Mouse (Mus musculus): Measurements from ENCODE around the gene Psme2.

GRCm38 (mm10) chr14:55604823-55605222 is 13.9 kb upstream of the Psme2 start:
- TF ChIP-seq CHD1 (IDR thresholded peaks at IDR 0.05; ENCODE audit: low read depth, low read length) = no peak
- TF ChIP-seq JUND (conservative IDR thresholded peaks at IDR 0.05; ENCODE audit: low read depth, low read length) = no peak
- no peak for TF ChIP-seq CTCF (conservative IDR thresholded peaks at IDR 0.05 in 1 of 2, IDR thresholded peaks at IDR 0.05 in 1 of 2; ENCODE audit: low read depth in 2 of 2, low read length in 2 of 2)
- no peak for TF ChIP-seq POLR2A (IDR thresholded peaks at IDR 0.05; ENCODE audit: low read depth, low read length)
- TF ChIP-seq ZNF384 (IDR thresholded peaks at IDR 0.05; ENCODE audit: low read depth, low read length) = no peak
- TF ChIP-seq NRF1 (IDR thresholded peaks at IDR 0.05; ENCODE audit: low read depth, low read length) = no peak
- TF ChIP-seq E2F4 (IDR thresholded peaks at IDR 0.05; ENCODE audit: insufficient replicate concordance, low read depth, low read length) = no peak
